Mouse (Mus musculus): Measurements from ENCODE around the gene Apoa5. TPM values are rescaled to one million over a fixed set of nuclear protein-coding genes. Genes with fewer than 3 reads are reported as not detected.

The Apoa5 gene
- polyA plus RNA-seq, 1 experiment from 2014 or later: not detected

- Histone ChIP-seq H3K9me3 (replicated peaks) (no peaks in the 10 kb centered on the region), H3K27ac (ENCODE audit: poor library complexity, severe bottlenecking) (no peak overlapping the region), H3K27me3 (replicated peaks) (peaks cover 34% of the 10 kb centered on the region), H3K4me1 (replicated peaks) (peaks cover 10% of the 10 kb centered on the region), H3K36me3 (no peaks in the 10 kb centered on the region), H3K9ac (no peak overlapping the region), H3K4me2 (no peak overlapping the region), H3K4me3 (no peak overlapping the region)
- 77% methylated on average over 5 of the region's 5 CpGs for WGBS
- no peak for ATAC-seq (ENCODE audit: insufficient number of reproducible peaks, low FRiP score)
Measured at GRCm38 (mm10) chr9:46269125-46269524, 692 bp downstream of the Apoa5 start.

GRCm38 (mm10) chr9:46270782-46271181 lies 2.3 kb downstream of the Apoa5 start:
- Histone ChIP-seq H3K4me2 (no peak overlapping the region), H3K4me1 (replicated peaks) (peaks cover 15% of the 10 kb centered on the region), H3K4me3 (no peak overlapping the region), H3K36me3 (peaks cover 16% of the 10 kb centered on the region), H3K27me3 (replicated peaks) (peaks cover 34% of the 10 kb centered on the region), H3K9me3 (replicated peaks) (no peaks in the 10 kb centered on the region), H3K9ac (no peak overlapping the region), H3K27ac (ENCODE audit: poor library complexity, severe bottlenecking) (no peak overlapping the region)
- WGBS: 87% methylated on average over 4 of the region's 4 CpGs
- ATAC-seq (ENCODE audit: insufficient number of reproducible peaks, low FRiP score): no peak

GRCm38 (mm10) chr9:46272070-46272469 lies 3.6 kb downstream of the Apoa5 start:
- Histone ChIP-seq H3K36me3 (peaks cover 29% of the 10 kb centered on the region), H3K4me3 (no peak overlapping the region), H3K27me3 (replicated peaks) (peaks cover 34% of the 10 kb centered on the region), H3K9ac (no peak overlapping the region), H3K4me1 (replicated peaks) (peaks cover 15% of the 10 kb centered on the region), H3K4me2 (peak overlapping the region; percentile 94), H3K9me3 (replicated peaks) (no peaks in the 10 kb centered on the region), H3K27ac (ENCODE audit: poor library complexity, severe bottlenecking) (peak overlapping the region; percentile 62; the same call in 1 of the 2 replicates)
- WGBS: 63% methylated on average over 9 of the region's 9 CpGs
- peak; percentile 58 for ATAC-seq (ENCODE audit: insufficient number of reproducible peaks, low FRiP score)

GRCm38 (mm10) chr9:46272677-46273454 lies 4.4 kb downstream of the Apoa5 start, which contains the start of gene Zpr1:
TSS of gene Zpr1 (plus strand) at chr9:46273064.
- Histone ChIP-seq H3K9ac (peak within 1 kb of the TSS; percentile 81), H3K4me3 (peak within 1 kb of the TSS; percentile 93), H3K4me1 (replicated peaks) (peaks cover 15% of the 10 kb centered on the region), H3K36me3 (peaks cover 37% of the 10 kb centered on the region), H3K9me3 (replicated peaks) (no peaks in the 10 kb centered on the region), H3K27ac (ENCODE audit: poor library complexity, severe bottlenecking) (peak within 1 kb of the TSS; percentile 62), H3K4me2 (peak within 1 kb of the TSS; percentile 94), H3K27me3 (replicated peaks) (peaks cover 34% of the 10 kb centered on the region)
- WGBS: 5% methylated on average over 45 of the region's 45 CpGs
- peak; percentile 89 for ATAC-seq (ENCODE audit: insufficient number of reproducible peaks, low FRiP score)

- Histone ChIP-seq H3K4me1 (replicated peaks) (peaks cover 15% of the 10 kb centered on the region), H3K27me3 (replicated peaks) (peaks cover 20% of the 10 kb centered on the region), H3K9ac (no peak overlapping the region), H3K9me3 (replicated peaks) (no peaks in the 10 kb centered on the region), H3K27ac (ENCODE audit: poor library complexity, severe bottlenecking) (no peak overlapping the region), H3K4me2 (peak overlapping the region; percentile 94), H3K36me3 (peaks cover 48% of the 10 kb centered on the region), H3K4me3 (no peak overlapping the region)
- WGBS: 67% methylated on average over 9 of the region's 9 CpGs
- ATAC-seq (ENCODE audit: insufficient number of reproducible peaks, low FRiP score): no peak
Measured at GRCm38 (mm10) chr9:46274494-46274893, 6.1 kb downstream of the Apoa5 start.

- peak within 1 kb of the TSS; percentile 74 for H3K4me2 ChIP-seq
- H3K9me3 ChIP-seq (replicated peaks): no peaks in the 10 kb centered on the region
- no peaks in the 10 kb centered on the region for H3K27me3 ChIP-seq (replicated peaks)
- under 1% methylated on average over 54 of the region's 55 CpGs for WGBS
- ATAC-seq (ENCODE audit: insufficient number of reproducible peaks, low FRiP score): peak; percentile 90
- H3K27ac ChIP-seq (ENCODE audit: poor library complexity, severe bottlenecking): peak within 1 kb of the TSS; percentile 86
- H3K36me3 ChIP-seq: peaks cover 57% of the 10 kb centered on the region
- H3K4me1 ChIP-seq (replicated peaks): peaks cover 8% of the 10 kb centered on the region
- peak within 1 kb of the TSS; percentile 92 for H3K9ac ChIP-seq
- H3K4me3 ChIP-seq: peak within 1 kb of the TSS; percentile 85
Measured at GRCm38 (mm10) chr9:46282631-46283436, 14.4 kb downstream of the Apoa5 start, which contains the start of gene Bud13. TSS of gene Bud13 (plus strand) at chr9:46283008.

GRCm38 (mm10) chr9:46298381-46298780 lies 29.9 kb downstream of the Apoa5 start:
- ATAC-seq (ENCODE audit: insufficient number of reproducible peaks, low FRiP score): no peak
- H3K27me3 ChIP-seq (replicated peaks): no peaks in the 10 kb centered on the region
- peaks cover 54% of the 10 kb centered on the region for H3K36me3 ChIP-seq
- H3K27ac ChIP-seq (ENCODE audit: poor library complexity, severe bottlenecking): no peak overlapping the region
- 75% methylated on average over 4 of the region's 4 CpGs for WGBS
- no peaks in the 10 kb centered on the region for H3K4me1 ChIP-seq (replicated peaks)
- no peak overlapping the region for H3K4me2 ChIP-seq
- no peak overlapping the region for H3K4me3 ChIP-seq
- no peaks in the 10 kb centered on the region for H3K9me3 ChIP-seq (replicated peaks)
- H3K9ac ChIP-seq: no peak overlapping the region

GRCm38 (mm10) chr9:46302142-46302541 lies 33.7 kb downstream of the Apoa5 start:
- no peak overlapping the region for H3K4me2 ChIP-seq
- no peaks in the 10 kb centered on the region for H3K9me3 ChIP-seq (replicated peaks)
- no peaks in the 10 kb centered on the region for H3K4me1 ChIP-seq (replicated peaks)
- H3K36me3 ChIP-seq: peaks cover 24% of the 10 kb centered on the region
- ATAC-seq (ENCODE audit: insufficient number of reproducible peaks, low FRiP score): no peak
- no peak overlapping the region for H3K9ac ChIP-seq
- peaks cover 7% of the 10 kb centered on the region; the same call in 1 of the 2 replicates for H3K27me3 ChIP-seq (replicated peaks)
- WGBS: 2% methylated on average over 2 of the region's 2 CpGs
- no peak overlapping the region for H3K27ac ChIP-seq (ENCODE audit: poor library complexity, severe bottlenecking)
- H3K4me3 ChIP-seq: no peak overlapping the region

- peaks cover 25% of the 10 kb centered on the region for H3K27me3 ChIP-seq (replicated peaks)
- no peaks in the 10 kb centered on the region for H3K36me3 ChIP-seq
- ATAC-seq (ENCODE audit: insufficient number of reproducible peaks, low FRiP score): no peak
- no peaks in the 10 kb centered on the region for H3K4me1 ChIP-seq (replicated peaks)
- no peak overlapping the region for H3K4me3 ChIP-seq
- no peak overlapping the region for H3K27ac ChIP-seq (ENCODE audit: poor library complexity, severe bottlenecking)
- no peak overlapping the region for H3K9ac ChIP-seq
- H3K4me2 ChIP-seq: no peak overlapping the region
- WGBS: 13% methylated on average over 7 of the region's 7 CpGs
- H3K9me3 ChIP-seq (replicated peaks): no peaks in the 10 kb centered on the region
Measured at GRCm38 (mm10) chr9:46309121-46309520, 40.7 kb downstream of the Apoa5 start.

GRCm38 (mm10) chr9:46314507-46314906 lies 46.1 kb downstream of the Apoa5 start:
- ATAC-seq (ENCODE audit: insufficient number of reproducible peaks, low FRiP score): 0 out of 2 replicates have a peak, but pooled peaks have one; percentile 5
- WGBS: 4% methylated on average over 4 of the region's 4 CpGs
- peaks cover 7% of the 10 kb centered on the region for H3K9me3 ChIP-seq (replicated peaks)

GRCm38 (mm10) chr9:46314921-46315320 lies 46.5 kb downstream of the Apoa5 start:
- peaks cover 26% of the 10 kb centered on the region for H3K27me3 ChIP-seq (replicated peaks)
- no peak overlapping the region for H3K4me2 ChIP-seq
- no peak overlapping the region for H3K9ac ChIP-seq
- no peaks in the 10 kb centered on the region for H3K36me3 ChIP-seq
- no peaks in the 10 kb centered on the region for H3K4me1 ChIP-seq (replicated peaks)
- 39% methylated on average over 2 of the region's 2 CpGs for WGBS
- H3K4me3 ChIP-seq: no peak overlapping the region
- H3K27ac ChIP-seq (ENCODE audit: poor library complexity, severe bottlenecking): no peak overlapping the region
- peaks cover 9% of the 10 kb centered on the region for H3K9me3 ChIP-seq (replicated peaks)
- ATAC-seq (ENCODE audit: insufficient number of reproducible peaks, low FRiP score): no peak

More at GRCm38 (mm10) chr9:46314507-46314906, 46.1 kb downstream of the Apoa5 start:
- Histone ChIP-seq H3K9ac (no peak overlapping the region), H3K27me3 (replicated peaks) (peaks cover 26% of the 10 kb centered on the region), H3K36me3 (no peaks in the 10 kb centered on the region), H3K27ac (ENCODE audit: poor library complexity, severe bottlenecking) (no peak overlapping the region), H3K4me3 (no peak overlapping the region), H3K4me2 (no peak overlapping the region), H3K4me1 (replicated peaks) (no peaks in the 10 kb centered on the region)
